Mouse (Mus musculus): Measurements from ENCODE around the gene Serpina3g.

GRCm38 (mm10) chr12:104262863-104263262 lies 26.8 kb downstream of the Serpina3g start, which contains the start of gene Serpina3i:
- TF ChIP-seq CTCF (IDR thresholded peaks at IDR 0.05; ENCODE audit: low read depth, low read length) (no peak), POLR2A (IDR thresholded peaks at IDR 0.05; ENCODE audit: insufficient read depth, low read length) (no peak)
